Mouse (Mus musculus): ENCODE measurements at regions not wholly inside any gene's neighbourhood (a gene's known extent, or its start where the extent isn't known, plus 50 kb on each side); places are given as distances from the start of the nearest gene placed in this dataset.
A peak's percentile ranks its signal among the peaks of the same experiment; 100 is the strongest.

- DNase-seq (peak; percentile 48), ATAC-seq (peak; percentile 53)
- peak overlapping the region; percentile 57 for H3K27ac ChIP-seq (ENCODE audit: low read depth)
- TF ChIP-seq EP300 (IDR thresholded peaks at IDR 0.05; ENCODE audit: low read depth) (no peak), CTCF (IDR thresholded peaks at IDR 0.05; ENCODE audit: low read depth) (no peak)
- 30% methylated on average over 5 of the region's 5 CpGs for WGBS (ENCODE audit: insufficient replicate concordance)
- no peak overlapping the region for H3K4me3 ChIP-seq (ENCODE audit: low read depth, low read length)
- peak overlapping the region; percentile 42 for H3K4me2 ChIP-seq (ENCODE audit: low read depth, low read length)
- H3K27me3 ChIP-seq (ENCODE audit: insufficient read depth, low read length) = no peaks in the 10 kb centered on the region
- no peaks in the 10 kb centered on the region for H3K9me3 ChIP-seq (ENCODE audit: low read length)
- no peaks in the 10 kb centered on the region for H3K36me3 ChIP-seq (replicated peaks; ENCODE audit: insufficient read depth, low read length)
- H3K9ac ChIP-seq (replicated peaks) = no peak overlapping the region
- H3K4me1 ChIP-seq (ENCODE audit: insufficient read depth) = peaks cover 15% of the 10 kb centered on the region
These were observed 62.6 kb downstream of the Mcfd2 start for GRCm38 (mm10) chr17:87202958-87203720.

- Histone ChIP-seq H3K9me3 (ENCODE audit: low read length) (no peaks in the 10 kb centered on the region), H3K4me2 (ENCODE audit: low read depth, low read length) (no peak overlapping the region), H3K27me3 (ENCODE audit: insufficient read depth, low read length) (no peaks in the 10 kb centered on the region), H3K36me3 (replicated peaks; ENCODE audit: insufficient read depth, low read length) (no peaks in the 10 kb centered on the region), H3K4me1 (ENCODE audit: insufficient read depth) (peaks cover 15% of the 10 kb centered on the region), H3K4me3 (ENCODE audit: low read depth, low read length) (no peak overlapping the region), H3K9ac (replicated peaks) (peak overlapping the region; percentile 30; the same call in 1 of the 2 replicates), H3K27ac (ENCODE audit: low read depth) (no peak overlapping the region; the same call in 1 of the 2 replicates)
- DNase-seq (peak; percentile 59), ATAC-seq (peak; percentile 64)
- TF ChIP-seq CTCF (IDR thresholded peaks at IDR 0.05; ENCODE audit: low read depth) = no peak
- no peak for TF ChIP-seq EP300 (IDR thresholded peaks at IDR 0.05; ENCODE audit: low read depth)
- WGBS (ENCODE audit: insufficient replicate concordance) = 16% methylated on average over 6 of the region's 6 CpGs
These were observed 63.2 kb downstream of the Mcfd2 start for GRCm38 (mm10) chr17:87202490-87202889.

DNA sequence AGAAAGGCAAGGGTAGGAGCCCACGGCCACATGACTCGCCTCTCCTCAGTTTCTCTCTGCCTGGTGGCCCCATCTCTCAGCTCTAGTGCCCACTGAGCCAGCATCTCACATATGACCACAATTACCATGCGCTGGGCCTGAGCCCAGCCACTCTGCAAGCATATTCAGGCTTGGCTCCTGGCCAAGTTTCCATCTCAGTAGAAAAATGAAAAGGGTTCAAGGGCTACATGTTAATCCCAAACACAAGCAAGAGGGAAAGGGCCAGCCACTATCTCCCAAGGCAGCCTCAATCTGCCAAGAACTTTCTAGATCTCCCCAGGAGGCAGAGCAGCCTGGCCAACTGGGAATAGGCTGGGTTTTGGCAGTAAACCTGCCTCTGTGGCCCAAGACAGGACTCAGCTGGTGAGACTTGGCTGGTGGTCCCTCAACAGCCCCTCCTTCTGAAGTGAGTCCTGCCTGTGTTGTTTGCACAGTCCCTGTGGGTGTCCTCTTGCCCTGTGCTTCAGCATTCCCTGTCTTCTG, 65.0 kb downstream of the Mcfd2 start:
- no peaks in the 10 kb centered on the region for H3K27me3 ChIP-seq (ENCODE audit: insufficient read depth, low read length)
- H3K4me2 ChIP-seq (ENCODE audit: low read depth, low read length) = no peak overlapping the region
- ATAC-seq = no peak
- H3K36me3 ChIP-seq (replicated peaks; ENCODE audit: insufficient read depth, low read length) = no peaks in the 10 kb centered on the region
- peaks cover 15% of the 10 kb centered on the region for H3K4me1 ChIP-seq (ENCODE audit: insufficient read depth)
- no peak for TF ChIP-seq CTCF (IDR thresholded peaks at IDR 0.05; ENCODE audit: low read depth)
- TF ChIP-seq EP300 (IDR thresholded peaks at IDR 0.05; ENCODE audit: low read depth) = no peak
- no peak for DNase-seq
- WGBS (ENCODE audit: insufficient replicate concordance) = 64% methylated on average over 3 of the region's 3 CpGs
- no peak overlapping the region for H3K27ac ChIP-seq (ENCODE audit: low read depth)
- H3K4me3 ChIP-seq (ENCODE audit: low read depth, low read length) = no peak overlapping the region
- no peaks in the 10 kb centered on the region for H3K9me3 ChIP-seq (ENCODE audit: low read length)
- no peak overlapping the region; the same call in 1 of the 2 replicates for H3K9ac ChIP-seq (replicated peaks)

- no peak overlapping the region for H3K4me3 ChIP-seq (ENCODE audit: low read depth, low read length)
- WGBS (ENCODE audit: insufficient replicate concordance) = 63% methylated on average over 2 of the region's 2 CpGs
- H3K4me1 ChIP-seq (ENCODE audit: insufficient read depth) = peaks cover 15% of the 10 kb centered on the region
- TF ChIP-seq CTCF (IDR thresholded peaks at IDR 0.05; ENCODE audit: low read depth) (no peak), EP300 (IDR thresholded peaks at IDR 0.05; ENCODE audit: low read depth) (no peak)
- no peaks in the 10 kb centered on the region for H3K9me3 ChIP-seq (ENCODE audit: low read length)
- no peak for ATAC-seq
- H3K36me3 ChIP-seq (replicated peaks; ENCODE audit: insufficient read depth, low read length) = no peaks in the 10 kb centered on the region
- no peaks in the 10 kb centered on the region for H3K27me3 ChIP-seq (ENCODE audit: insufficient read depth, low read length)
- no peak overlapping the region for H3K9ac ChIP-seq (replicated peaks)
- DNase-seq = no peak
- no peak overlapping the region for H3K4me2 ChIP-seq (ENCODE audit: low read depth, low read length)
- H3K27ac ChIP-seq (ENCODE audit: low read depth) = no peak overlapping the region
These were observed 65.6 kb downstream of the Mcfd2 start for GRCm38 (mm10) chr17:87200134-87200533.

- H3K4me3 ChIP-seq (ENCODE audit: low read depth, low read length) = no peak overlapping the region
- ATAC-seq = no peak
- peaks cover 15% of the 10 kb centered on the region for H3K4me1 ChIP-seq (ENCODE audit: insufficient read depth)
- TF ChIP-seq EP300 (IDR thresholded peaks at IDR 0.05; ENCODE audit: low read depth) = no peak
- no peak for TF ChIP-seq CTCF (IDR thresholded peaks at IDR 0.05; ENCODE audit: low read depth)
- no peaks in the 10 kb centered on the region for H3K36me3 ChIP-seq (replicated peaks; ENCODE audit: insufficient read depth, low read length)
- H3K27me3 ChIP-seq (ENCODE audit: insufficient read depth, low read length) = no peaks in the 10 kb centered on the region
- H3K4me2 ChIP-seq (ENCODE audit: low read depth, low read length) = no peak overlapping the region
- WGBS (ENCODE audit: insufficient replicate concordance) = 86% methylated on average over 3 of the region's 3 CpGs
- no peak for DNase-seq
- H3K9ac ChIP-seq (replicated peaks) = no peak overlapping the region
- no peak overlapping the region for H3K27ac ChIP-seq (ENCODE audit: low read depth)
- H3K9me3 ChIP-seq (ENCODE audit: low read length) = no peaks in the 10 kb centered on the region
These were observed 66.6 kb downstream of the Mcfd2 start for GRCm38 (mm10) chr17:87199134-87199533.

GRCm38 (mm10) chr17:87197434-87197833, 68.3 kb downstream of the Mcfd2 start:
- H3K4me1 ChIP-seq (ENCODE audit: insufficient read depth) = peaks cover 7% of the 10 kb centered on the region
- DNase-seq = no peak
- H3K27me3 ChIP-seq (ENCODE audit: insufficient read depth, low read length) = no peaks in the 10 kb centered on the region
- no peak for ATAC-seq
- TF ChIP-seq EP300 (IDR thresholded peaks at IDR 0.05; ENCODE audit: low read depth) (no peak), CTCF (IDR thresholded peaks at IDR 0.05; ENCODE audit: low read depth) (no peak)
- H3K36me3 ChIP-seq (replicated peaks; ENCODE audit: insufficient read depth, low read length) = no peaks in the 10 kb centered on the region
- no peak overlapping the region for H3K4me3 ChIP-seq (ENCODE audit: low read depth, low read length)
- no peak overlapping the region for H3K9ac ChIP-seq (replicated peaks)
- H3K4me2 ChIP-seq (ENCODE audit: low read depth, low read length) = no peak overlapping the region
- no peak overlapping the region for H3K27ac ChIP-seq (ENCODE audit: low read depth)
- no peaks in the 10 kb centered on the region for H3K9me3 ChIP-seq (ENCODE audit: low read length)
- 81% methylated on average over 4 of the region's 4 CpGs for WGBS (ENCODE audit: insufficient replicate concordance)
